Mouse (Mus musculus): Measurements from ENCODE around the gene Bcl7c. TPM values are rescaled to one million over a fixed set of nuclear protein-coding genes. Genes with fewer than 3 reads are reported as not detected.

Gene Bcl7c
- 55.9 and 56.6 TPM in 2 replicates for polyA plus RNA-seq (2016; fragmentation: Nextera tagmentation; extraction: Ambion mirVana)

GRCm38 (mm10) chr7:127708207-127709078 lies at the start of gene Bcl7c:
Gene Bcl7c, minus strand, starts transcription at chr7:127708933.
- Histone ChIP-seq H3K27ac (peak within 1 kb of the TSS; percentile 97), H3K9me3 (no peaks in the 10 kb centered on the region), H3K27me3 (ENCODE audit: insufficient read depth, poor library complexity, severe bottlenecking) (no peaks in the 10 kb centered on the region), H3K4me3 (peak within 1 kb of the TSS; percentile 78), H3K36me3 (peaks cover 35% of the 10 kb centered on the region), H3K4me1 (replicated peaks) (peaks cover 71% of the 10 kb centered on the region)
- WGBS: under 1% methylated on average over 88 of the region's 90 CpGs
- DNase-seq (ENCODE audit: low spot score): peak; percentile 91

- Histone ChIP-seq H3K4me3 (no peak overlapping the region), H3K27ac (no peak overlapping the region), H3K4me1 (replicated peaks) (0 out of 2 replicates have a peak, but pooled peaks cover 20% of the 10 kb centered on the region), H3K36me3 (peaks cover 100% of the 10 kb centered on the region), H3K9me3 (no peaks in the 10 kb centered on the region), H3K27me3 (ENCODE audit: insufficient read depth, poor library complexity, severe bottlenecking) (no peaks in the 10 kb centered on the region)
- no peak for DNase-seq (ENCODE audit: low spot score)
- WGBS: 91% methylated on average over 7 of the region's 7 CpGs
Observed at GRCm38 (mm10) chr7:127753741-127754140, 45.0 kb upstream of the Bcl7c start.

- H3K4me3 ChIP-seq: no peak overlapping the region
- H3K27me3 ChIP-seq (ENCODE audit: insufficient read depth, poor library complexity, severe bottlenecking): no peaks in the 10 kb centered on the region
- no peak overlapping the region for H3K27ac ChIP-seq
- WGBS: 79% methylated on average over 5 of the region's 5 CpGs
- no peak for DNase-seq (ENCODE audit: low spot score)
- H3K9me3 ChIP-seq: no peaks in the 10 kb centered on the region
- H3K4me1 ChIP-seq (replicated peaks): peaks cover 26% of the 10 kb centered on the region
- H3K36me3 ChIP-seq: peaks cover 100% of the 10 kb centered on the region
Observed at GRCm38 (mm10) chr7:127753158-127753557, 44.4 kb upstream of the Bcl7c start.

- 94% methylated on average over 27 of the region's 27 CpGs for WGBS
Observed at GRCm38 (mm10) chr7:127752069-127752468, 43.3 kb upstream of the Bcl7c start.

GRCm38 (mm10) chr7:127751619-127752018 lies 42.9 kb upstream of the Bcl7c start:
- peaks cover 92% of the 10 kb centered on the region for H3K36me3 ChIP-seq
- no peak overlapping the region for H3K27ac ChIP-seq
- H3K9me3 ChIP-seq: no peaks in the 10 kb centered on the region
- no peak for DNase-seq (ENCODE audit: low spot score)
- H3K4me3 ChIP-seq: no peak overlapping the region
- WGBS: 94% methylated on average over 5 of the region's 5 CpGs
- peaks cover 41% of the 10 kb centered on the region for H3K4me1 ChIP-seq (replicated peaks)
- H3K27me3 ChIP-seq (ENCODE audit: insufficient read depth, poor library complexity, severe bottlenecking): no peaks in the 10 kb centered on the region

More at GRCm38 (mm10) chr7:127752069-127752468, 43.3 kb upstream of the Bcl7c start:
- no peak for DNase-seq (ENCODE audit: low spot score)
- no peak overlapping the region for H3K4me3 ChIP-seq
- no peak overlapping the region for H3K27ac ChIP-seq
- H3K36me3 ChIP-seq: peaks cover 96% of the 10 kb centered on the region
- no peaks in the 10 kb centered on the region for H3K27me3 ChIP-seq (ENCODE audit: insufficient read depth, poor library complexity, severe bottlenecking)
- no peaks in the 10 kb centered on the region for H3K9me3 ChIP-seq
- peaks cover 37% of the 10 kb centered on the region for H3K4me1 ChIP-seq (replicated peaks)

- H3K4me1 ChIP-seq (replicated peaks): peaks cover 30% of the 10 kb centered on the region
- H3K9me3 ChIP-seq: no peaks in the 10 kb centered on the region
- no peaks in the 10 kb centered on the region for H3K27me3 ChIP-seq (ENCODE audit: insufficient read depth, poor library complexity, severe bottlenecking)
- no peak overlapping the region for H3K27ac ChIP-seq
- no peak overlapping the region for H3K4me3 ChIP-seq
- peaks cover 80% of the 10 kb centered on the region for H3K36me3 ChIP-seq
- no peak for DNase-seq (ENCODE audit: low spot score)
- 88% methylated on average over 19 of the region's 19 CpGs for WGBS
Observed at GRCm38 (mm10) chr7:127750131-127751127, 41.7 kb upstream of the Bcl7c start.

- H3K4me3 ChIP-seq: peak overlapping the region; percentile 94
- 95% methylated on average over 28 of the region's 28 CpGs for WGBS
- H3K36me3 ChIP-seq: peaks cover 58% of the 10 kb centered on the region
- peak overlapping the region; percentile 30; the same call in 1 of the 2 replicates for H3K27ac ChIP-seq
- H3K9me3 ChIP-seq: no peaks in the 10 kb centered on the region
- DNase-seq (ENCODE audit: low spot score): no peak
- peaks cover 42% of the 10 kb centered on the region for H3K4me1 ChIP-seq (replicated peaks)
- no peaks in the 10 kb centered on the region for H3K27me3 ChIP-seq (ENCODE audit: insufficient read depth, poor library complexity, severe bottlenecking)
Observed at GRCm38 (mm10) chr7:127748235-127748560, 39.5 kb upstream of the Bcl7c start.

GRCm38 (mm10) chr7:127747559-127748234 lies 39.0 kb upstream of the Bcl7c start:
- Histone ChIP-seq H3K9me3 (no peaks in the 10 kb centered on the region), H3K36me3 (peaks cover 52% of the 10 kb centered on the region), H3K4me3 (peak overlapping the region; percentile 94), H3K27me3 (ENCODE audit: insufficient read depth, poor library complexity, severe bottlenecking) (no peaks in the 10 kb centered on the region), H3K4me1 (replicated peaks) (peaks cover 38% of the 10 kb centered on the region), H3K27ac (peak overlapping the region; percentile 98)
- 41% methylated on average over 6 of the region's 6 CpGs for WGBS
- no peak for DNase-seq (ENCODE audit: low spot score)

- H3K27ac ChIP-seq: peak overlapping the region; percentile 98
- H3K4me1 ChIP-seq (replicated peaks): peaks cover 38% of the 10 kb centered on the region
- no peaks in the 10 kb centered on the region for H3K27me3 ChIP-seq (ENCODE audit: insufficient read depth, poor library complexity, severe bottlenecking)
- DNase-seq (ENCODE audit: low spot score): peak; percentile 74
- WGBS: 1% methylated on average over 60 of the region's 62 CpGs
- H3K4me3 ChIP-seq: peak overlapping the region; percentile 94
- H3K9me3 ChIP-seq: no peaks in the 10 kb centered on the region
- peaks cover 43% of the 10 kb centered on the region for H3K36me3 ChIP-seq
Observed at GRCm38 (mm10) chr7:127746494-127747491, 38.1 kb upstream of the Bcl7c start.

- no peaks in the 10 kb centered on the region for H3K9me3 ChIP-seq
- no peaks in the 10 kb centered on the region for H3K27me3 ChIP-seq (ENCODE audit: insufficient read depth, poor library complexity, severe bottlenecking)
- H3K4me1 ChIP-seq (replicated peaks): peaks cover 38% of the 10 kb centered on the region
- peak overlapping the region; percentile 94 for H3K4me3 ChIP-seq
- H3K36me3 ChIP-seq: peaks cover 34% of the 10 kb centered on the region
- WGBS: under 1% methylated on average over 39 of the region's 39 CpGs
- peak overlapping the region; percentile 98 for H3K27ac ChIP-seq
- peak; percentile 95 for DNase-seq (ENCODE audit: low spot score)
Observed at GRCm38 (mm10) chr7:127745652-127746493, 37.1 kb upstream of the Bcl7c start.

- Histone ChIP-seq H3K27me3 (ENCODE audit: insufficient read depth, poor library complexity, severe bottlenecking) (no peaks in the 10 kb centered on the region), H3K36me3 (peaks cover 28% of the 10 kb centered on the region), H3K4me1 (replicated peaks) (peaks cover 37% of the 10 kb centered on the region), H3K27ac (peak overlapping the region; percentile 98), H3K4me3 (peak overlapping the region; percentile 94), H3K9me3 (no peaks in the 10 kb centered on the region)
- peak; percentile 94 for DNase-seq (ENCODE audit: low spot score)
- WGBS: under 1% methylated on average over 19 of the region's 19 CpGs
Observed at GRCm38 (mm10) chr7:127745251-127745651, 36.5 kb upstream of the Bcl7c start.

Data from hindbrain, embryonic 10.5 days (tissue).